ENCODE assay signal across 9 mouse cellular contexts in the genomic region with DNA sequence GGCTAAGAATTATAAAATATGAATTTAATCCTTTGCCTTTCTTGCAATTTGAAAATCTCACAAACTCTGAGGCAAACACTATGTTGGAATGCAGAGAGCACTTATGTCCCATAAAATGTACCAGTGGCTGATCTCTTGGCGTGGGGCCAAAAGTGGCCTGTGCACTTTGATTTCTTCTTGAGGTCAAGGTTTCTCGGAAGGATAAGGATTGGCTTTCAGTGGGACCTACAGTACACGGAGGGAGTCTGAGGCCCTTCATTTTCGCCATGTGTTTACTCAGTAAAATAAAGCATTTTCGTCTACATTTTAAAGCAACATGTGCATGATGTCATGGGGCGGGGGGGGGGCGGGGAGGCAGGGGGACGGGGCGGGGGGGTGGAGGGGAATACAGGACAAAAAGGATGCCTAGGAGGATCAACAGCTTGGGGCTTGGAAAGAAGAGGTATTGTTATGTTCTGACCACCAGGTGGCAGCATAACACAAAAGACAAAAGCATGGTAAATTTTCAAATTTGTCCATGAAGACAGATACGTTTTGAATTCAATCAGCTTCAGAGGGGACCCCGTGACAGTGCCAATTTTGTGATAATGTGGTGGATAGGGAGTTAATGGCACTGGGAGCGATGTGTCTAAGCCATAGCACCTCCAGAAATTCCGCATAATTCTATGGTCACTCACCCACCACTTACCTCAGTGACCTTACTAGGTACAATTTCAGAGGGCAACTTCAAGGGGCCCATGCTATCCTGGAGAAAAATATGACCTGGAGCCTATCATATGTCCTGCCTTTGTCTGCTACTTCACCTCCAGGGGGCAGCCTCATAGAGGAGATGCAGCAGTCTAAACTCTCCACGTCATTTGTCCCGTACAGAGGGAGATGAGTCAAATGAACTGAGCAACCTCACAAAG.
DNase-seq lines count a peak whose midpoint lies in the region; ATAC-seq and TF ChIP-seq lines count a peak whose summit lies in the region.
"Had no signal": no experiment of that assay in that cellular context is flagged by ENCODE, and none has a peak within 500 bp of the region (broad histone marks: within the 10 kb centered on the region; RNA-seq: fewer than 3 reads in every experiment).

No protein-coding gene starts in this region.

- intact Hi-C loops in left cerebral cortex, postnatal 4 days (cut with DNase I), result loop anchor here (2.0 kb wide), 1 partner anchor 232 kb away; no protein-coding TSS in a partner anchor

- H3K27me3 ChIP-seq in forebrain, embryonic 15.5 days, result no peaks in the 10 kb centered on the region
- H3K27me3 ChIP-seq: liver, embryonic 15.5 days had no signal

- H3K4me2 ChIP-seq in forebrain, embryonic 15.5 days (replicated peaks), result no peak overlapping the region
- H3K4me2 ChIP-seq: liver, embryonic 15.5 days had no signal

- no peaks in the 10 kb centered on the region; a peak in 1 of 4 replicates for H3K4me1 ChIP-seq in ES-E14 (ENCODE audit: control insufficient read depth in 2 of 2, insufficient read depth in 2 of 2, low read length in 2 of 2, poor library complexity in 1 of 2)
- no peaks in the 10 kb centered on the region for H3K4me1 ChIP-seq in forebrain, embryonic 15.5 days
- H3K4me1 ChIP-seq: liver, embryonic 15.5 days had no signal

- in situ Hi-C loops in ES-E14 (cut with MboI; ENCODE audit: low sequenced_read_pairs in 2 of 2, unreplicated experiment in 2 of 2), result loop anchor here (5.0 to 25.0 kb wide), 3 partner anchors 232 to 752 kb away; no protein-coding TSS in a partner anchor

- H3K9ac ChIP-seq in ES-E14 (ENCODE audit: insufficient read depth, low read depth, low read length, poor library complexity, severe bottlenecking), result no peak overlapping the region
- no peak overlapping the region for H3K9ac ChIP-seq in forebrain, embryonic 15.5 days (replicated peaks)
- H3K9ac ChIP-seq: liver, embryonic 15.5 days had no signal

- WGBS in forebrain, embryonic 15.5 days, result 25% methylated on average over 15 of the region's 15 CpGs

- H3K27ac ChIP-seq in ES-E14 (ENCODE audit: insufficient read depth, low read depth, low read length, poor library complexity, severe bottlenecking), result no peak overlapping the region
- no peak overlapping the region for H3K27ac ChIP-seq in forebrain, embryonic 15.5 days (replicated peaks)
- H3K27ac ChIP-seq: liver, embryonic 15.5 days had no signal

- H3K4me3 ChIP-seq in ES-E14 (ENCODE audit: insufficient read depth in 1 of 2, low read depth in 1 of 2, low read length in 2 of 2, poor library complexity in 1 of 2, severe bottlenecking in 1 of 2), result no peak overlapping the region
- H3K4me3 ChIP-seq in forebrain, embryonic 15.5 days, result no peak overlapping the region
- H3K4me3 ChIP-seq: liver, embryonic 15.5 days had no signal

- H3K9me3 ChIP-seq in ES-E14 (ENCODE audit: control insufficient read depth, insufficient read depth, low read depth, low read length), result no peaks in the 10 kb centered on the region
- no peaks in the 10 kb centered on the region for H3K9me3 ChIP-seq in forebrain, embryonic 15.5 days
- H3K9me3 ChIP-seq: liver, embryonic 15.5 days had no signal

- peak; percentile 45 to 56 for DNase-seq in layer of hippocampus, postnatal 10 days (ENCODE audit: low spot score in 2 of 2)
- DNase-seq in layer of hippocampus, postnatal 36 days, result no peak
- peak; percentile 28 for DNase-seq in ES-E14 (ENCODE audit: low read depth, low spot score)
- DNase-seq in cerebellum, adult 11 months, result peak; percentile 44
- peak; percentile 70 for DNase-seq in left cerebral cortex, postnatal 4 days
- DNase-seq in naive thymus-derived CD4-positive, alpha-beta T cell, adult 2 months (ENCODE audit: low read depth), result peak; percentile 72
- no peak for DNase-seq in ovary, adult 18-20 months (ENCODE audit: low spot score)

- ATAC-seq in forebrain, embryonic 15.5 days (replicated peaks), result peak; percentile 73

- H3K36me3 ChIP-seq in ES-E14 (ENCODE audit: control insufficient read depth, insufficient read depth, low read length, poor library complexity, severe bottlenecking), result no peaks in the 10 kb centered on the region
- no peaks in the 10 kb centered on the region for H3K36me3 ChIP-seq in forebrain, embryonic 15.5 days
- H3K36me3 ChIP-seq: liver, embryonic 15.5 days had no signal

TF ChIP-seq in ES-E14, 5 proteins besides CTCF, POLR2A, EP300 and RAD21:
- TF ChIP-seq ZC3H11A (IDR thresholded peaks at IDR 0.05; ENCODE audit: borderline replicate concordance, low read depth, low read length) (peak; percentile 21; the same call in 1 of the 2 replicates), ZNF384 (IDR thresholded peaks at IDR 0.05; ENCODE audit: low read depth, low read length) (no peak)

Comparison
In these comparisons a context has a peak if more than half of its experiments do, and no peak if none do; other contexts are left out.
1. DNase-seq: peak in layer of hippocampus, postnatal 10 days (2 of 2), ES-E14 (single experiment), cerebellum, adult 11 months (single experiment), left cerebral cortex, postnatal 4 days (single experiment) and naive thymus-derived CD4-positive, alpha-beta T cell, adult 2 months (single experiment); none in layer of hippocampus, postnatal 36 days (0 of 2) and ovary, adult 18-20 months (single experiment).